Mouse (Mus musculus) inflammation-experienced regulatory T-cells, adult 6 months (primary cell): ENCODE results near the gene Klf3. TPM values are rescaled to one million over a fixed set of nuclear protein-coding genes. Genes with fewer than 3 reads are reported as not detected.

ENCODE experiments used
- ATAC-seq: one replicate; pipeline ENCODE4 v1.8.0; 2017
- polyA plus RNA-seq, 3 experiments: library from polyadenylated mRNA; unstranded; fragments of 100-300 nt; shearing (Covaris generic); gene quantifications; one replicate each; pipeline ENCODE4 v1.2.1; 2017

The Klf3 gene
- polyA plus RNA-seq, 3 experiments from 2014 or later, result 46.7 to 93.5 (median 83.6) TPM

DNA sequence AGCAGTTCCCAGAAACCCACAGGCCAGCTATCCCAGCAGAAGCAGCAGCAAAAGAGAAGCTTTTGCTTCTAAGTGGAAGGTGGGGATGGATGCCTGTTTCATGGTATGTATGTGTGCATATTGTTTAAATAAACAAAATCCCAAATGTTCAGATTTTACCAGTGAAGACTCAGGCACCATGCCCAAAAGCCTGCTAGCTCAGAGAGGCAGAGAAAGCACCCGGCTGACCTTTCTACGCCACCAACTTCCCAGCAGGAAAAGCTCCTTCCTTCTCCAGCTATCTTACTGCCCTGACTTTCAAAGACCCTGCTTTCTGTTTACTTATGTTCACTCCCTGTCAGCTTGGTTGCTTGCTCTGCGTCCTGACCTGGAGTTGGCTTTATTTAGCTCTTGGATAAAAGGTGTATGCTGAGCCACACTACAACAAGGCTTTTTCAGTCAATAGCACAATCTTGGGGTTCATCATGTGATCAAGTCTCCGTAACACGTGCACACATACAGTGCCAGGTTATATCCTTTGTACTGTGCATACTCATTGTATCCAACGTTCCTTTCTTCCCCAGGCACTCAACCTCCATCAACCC is 35.9 kb downstream of the Klf3 start:
- ATAC-seq, result no peak

GRCm38 (mm10) chr5:64840087-64840486 is 36.9 kb downstream of the Klf3 start:
- ATAC-seq, result no peak

- no peak for ATAC-seq
Measured at GRCm38 (mm10) chr5:64844622-64845021, 41.4 kb downstream of the Klf3 start.

GRCm38 (mm10) chr5:64847305-64847704 is 44.1 kb downstream of the Klf3 start:
- no peak for ATAC-seq

- no peak for ATAC-seq
Measured at GRCm38 (mm10) chr5:64849892-64850291, 46.7 kb downstream of the Klf3 start.

DNA sequence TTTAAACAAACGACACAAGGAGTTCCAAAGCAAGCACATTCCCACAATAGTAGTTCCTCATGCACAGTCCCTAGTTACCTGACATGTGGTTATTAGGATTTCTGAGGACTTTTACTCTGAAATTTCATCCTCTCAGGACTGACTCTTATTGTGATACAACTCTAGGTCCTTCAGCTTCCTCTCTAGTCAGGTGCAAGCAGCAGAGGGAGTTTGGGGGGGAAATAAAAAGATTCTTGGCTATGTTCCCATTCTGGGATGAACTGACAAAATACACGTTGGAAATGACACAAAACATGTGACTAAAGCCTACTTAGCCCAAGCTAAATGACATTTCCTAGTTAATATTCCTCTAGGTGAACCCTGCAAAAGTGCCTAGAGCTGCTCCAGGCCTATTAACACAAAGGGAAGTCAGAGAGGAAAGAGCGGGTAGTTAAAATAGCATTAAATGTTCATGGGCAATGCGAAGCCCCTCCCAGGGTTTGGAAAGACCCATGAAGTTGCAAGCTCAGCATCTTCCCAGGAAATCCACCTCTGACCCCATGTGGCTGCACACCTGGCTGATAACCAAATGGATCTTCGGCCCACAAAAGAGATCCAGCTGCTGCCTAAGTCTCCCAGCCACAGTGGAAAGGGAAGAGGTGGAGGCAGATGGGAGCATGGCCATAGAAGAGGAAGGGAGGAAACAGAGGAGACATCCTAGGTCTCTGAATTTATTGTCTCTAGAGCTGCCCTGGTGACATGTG is 49.6 kb downstream of the Klf3 start:
- ATAC-seq, result no peak

DNA sequence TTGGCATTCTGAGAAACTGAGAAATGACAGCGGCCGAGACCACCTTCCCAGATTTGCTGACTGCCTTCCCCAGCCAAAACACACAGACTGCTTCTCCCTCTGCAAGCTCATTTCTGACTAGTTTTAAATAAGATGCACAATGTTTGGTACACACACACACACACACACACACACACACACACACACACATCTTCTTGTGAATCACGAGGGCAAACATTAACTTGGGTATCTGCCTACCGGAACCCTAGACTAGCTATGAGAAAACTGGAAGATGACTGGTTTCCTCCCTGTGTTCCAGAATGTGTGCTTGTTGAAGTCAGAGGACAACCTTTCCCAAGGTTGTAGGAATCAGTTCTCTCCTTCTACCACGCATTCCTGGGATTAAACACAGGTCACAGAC is 50.2 kb downstream of the Klf3 start:
- no peak for ATAC-seq

GRCm38 (mm10) chr5:64855199-64855598 is 52.0 kb downstream of the Klf3 start:
- ATAC-seq, result no peak

DNA sequence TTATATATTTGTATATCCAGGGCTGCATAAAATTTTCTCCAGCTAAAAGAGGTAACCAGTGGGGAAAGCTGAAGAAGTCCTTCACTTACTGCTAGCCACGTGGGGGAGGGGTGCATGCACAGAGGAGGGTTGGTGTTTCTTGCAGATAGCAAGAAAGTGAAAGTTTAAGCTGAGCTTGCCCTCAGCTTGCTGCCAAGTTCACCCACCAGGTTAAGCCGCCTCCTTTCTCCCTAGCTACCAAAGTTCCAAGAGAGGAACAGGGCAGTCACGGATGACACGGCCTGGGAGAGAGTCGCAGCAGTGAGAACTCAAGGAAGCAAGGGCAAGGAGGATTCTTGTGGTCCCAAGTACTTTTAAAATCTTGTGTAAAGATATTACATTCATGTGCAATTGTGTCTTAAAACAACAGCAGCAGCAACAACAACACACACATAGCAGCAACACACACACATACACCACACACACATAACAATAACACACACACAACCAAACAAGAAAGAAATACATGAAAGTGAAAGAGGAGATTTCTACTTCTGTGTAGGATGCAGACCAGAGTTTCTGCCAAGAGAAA is 57.8 kb downstream of the Klf3 start:
- ATAC-seq, result peak; percentile 47

- ATAC-seq, result no peak
Measured at GRCm38 (mm10) chr5:64861471-64862199, 58.4 kb downstream of the Klf3 start.

- ATAC-seq, result no peak
Measured at GRCm38 (mm10) chr5:64862269-64862668, 59.1 kb downstream of the Klf3 start.

DNA sequence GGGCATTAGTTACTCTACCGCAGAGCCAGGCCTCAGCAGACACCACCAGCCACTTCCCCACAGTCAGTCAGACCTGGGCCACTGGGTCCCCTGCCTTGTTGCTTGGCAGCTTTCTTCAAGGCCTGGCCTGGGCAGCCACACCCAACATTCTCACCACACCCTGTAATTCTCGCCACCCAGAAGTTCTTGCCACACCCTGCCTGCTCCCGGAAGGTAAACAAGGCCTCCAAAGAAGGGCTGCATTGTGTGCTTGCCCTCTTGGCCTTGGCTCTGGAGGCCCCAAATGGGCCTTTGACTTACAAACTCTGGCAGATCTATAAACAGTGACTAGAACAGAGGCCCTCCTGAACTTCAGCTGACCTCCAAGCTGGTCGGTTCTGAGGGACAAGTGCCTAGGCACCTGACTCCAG is 61.5 kb downstream of the Klf3 start:
- ATAC-seq, result peak; percentile 36

DNA sequence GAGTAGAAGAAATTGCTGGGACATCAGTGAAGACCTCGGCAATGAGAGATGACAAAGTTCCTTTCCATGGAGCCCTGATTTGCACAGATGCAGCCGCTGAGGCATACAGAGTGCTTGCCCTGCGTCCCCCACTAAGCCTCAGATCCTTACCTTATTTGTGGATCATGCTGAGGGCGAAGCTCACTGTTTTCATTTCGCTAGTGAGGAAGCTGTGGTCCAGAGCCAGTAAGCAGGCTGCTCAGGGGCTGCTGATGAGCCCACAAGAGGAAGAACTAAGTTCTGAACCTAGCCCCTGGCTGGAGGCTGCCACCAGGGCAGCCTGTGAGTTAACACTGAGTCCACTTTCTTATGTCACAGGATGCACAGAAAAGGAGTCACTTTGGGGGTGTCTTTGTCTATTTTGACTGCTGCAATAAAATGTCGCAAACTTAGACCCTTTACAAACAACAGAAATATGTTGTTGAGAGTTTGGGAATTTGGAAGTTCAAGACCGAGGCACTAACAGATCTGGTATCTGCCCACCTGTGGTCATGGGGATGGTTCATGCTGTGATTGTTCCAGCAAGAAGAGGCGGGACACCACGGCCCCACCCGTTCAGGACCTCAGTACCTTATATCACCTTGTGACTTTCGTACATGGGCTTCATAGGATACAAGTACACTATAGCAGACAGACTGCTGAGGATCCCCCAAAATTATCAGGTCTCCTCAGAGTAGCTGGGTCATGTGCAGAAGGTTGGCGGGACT is 62.2 kb downstream of the Klf3 start:
- ATAC-seq, result no peak

DNA sequence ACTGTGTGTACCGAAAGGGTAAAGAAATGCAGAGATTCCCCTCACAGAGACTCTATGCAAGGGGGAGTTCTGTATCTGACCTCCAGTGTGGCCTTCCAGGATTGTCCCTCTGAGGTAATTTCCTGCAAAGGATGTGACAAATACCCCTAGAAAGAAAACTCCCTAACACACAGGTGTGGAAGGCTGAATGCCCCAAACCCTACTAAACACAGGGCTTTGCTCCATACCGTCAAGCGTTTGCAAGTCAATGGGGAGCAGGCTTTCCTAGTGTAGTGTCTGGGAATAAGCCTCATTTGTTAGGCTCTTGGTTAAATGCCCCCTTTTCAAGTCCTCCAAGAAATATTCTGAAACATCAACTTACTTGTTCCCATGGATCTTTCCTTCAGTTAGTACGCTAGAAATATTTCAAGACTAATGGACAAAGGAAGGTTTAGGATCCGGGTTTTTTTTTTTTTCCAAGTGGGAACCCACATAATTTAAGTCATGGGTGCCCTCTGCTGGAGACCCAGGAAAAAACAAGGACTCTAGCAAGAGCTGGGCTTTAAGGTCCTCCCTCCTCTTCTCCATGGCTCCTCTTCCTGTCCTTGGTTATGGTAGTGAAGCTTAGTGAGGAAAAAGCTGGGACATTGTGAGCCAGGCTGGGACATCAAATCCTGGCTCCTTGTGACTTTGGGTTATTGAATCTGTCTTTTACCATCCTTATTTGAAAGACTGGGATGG is 63.3 kb downstream of the Klf3 start:
- ATAC-seq, result peak; percentile 51

GRCm38 (mm10) chr5:64867124-64867523 is 63.9 kb downstream of the Klf3 start:
- ATAC-seq, result no peak

GRCm38 (mm10) chr5:64867551-64867950 is 64.4 kb downstream of the Klf3 start:
- no peak for ATAC-seq

GRCm38 (mm10) chr5:64876086-64876830 is 73.1 kb downstream of the Klf3 start:
- ATAC-seq, result no peak

GRCm38 (mm10) chr5:64877235-64878026 is 74.2 kb downstream of the Klf3 start:
- no peak for ATAC-seq

DNA sequence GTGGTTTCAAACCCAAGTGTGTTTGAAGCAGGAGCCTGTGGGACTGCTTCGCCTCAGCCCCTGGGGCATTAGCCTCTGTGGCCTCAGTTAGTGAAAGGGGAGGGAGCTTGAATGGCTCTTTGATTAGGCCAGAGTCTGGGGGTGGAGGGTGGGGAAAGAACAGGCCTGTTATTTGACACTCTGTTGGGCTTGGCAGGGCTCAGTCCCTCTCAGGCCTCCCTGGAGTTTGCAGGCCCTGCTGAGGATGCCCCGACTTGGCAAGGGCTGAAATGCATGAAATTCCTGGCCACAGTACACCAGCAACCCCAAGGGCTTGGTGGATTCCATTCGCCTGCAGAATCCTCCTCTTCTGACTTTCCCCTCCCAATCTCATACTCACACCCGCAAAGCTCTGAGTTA is 74.8 kb downstream of the Klf3 start:
- no peak for ATAC-seq

DNA sequence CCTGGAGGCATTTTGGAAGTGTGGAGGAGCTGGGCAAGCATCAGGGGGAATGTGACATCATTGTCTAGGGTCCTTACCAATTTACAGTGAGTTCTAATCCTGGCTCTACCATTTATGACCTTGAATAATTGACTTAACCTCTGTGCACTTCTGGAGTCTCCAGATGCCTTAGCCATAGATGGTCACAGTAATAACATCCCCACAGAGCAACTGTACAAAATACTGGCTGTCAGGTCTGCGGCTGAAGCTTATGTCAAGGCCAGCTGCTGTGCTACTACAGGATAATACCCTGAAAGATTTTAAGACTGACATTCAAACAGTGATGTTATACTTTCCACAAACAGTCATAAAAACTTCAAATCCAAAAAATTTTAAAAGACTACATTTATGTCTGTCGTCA is 75.3 kb downstream of the Klf3 start:
- ATAC-seq, result no peak
